Mouse (Mus musculus) heart, embryonic 11.5 days (tissue): ENCODE measurements at regions not wholly inside any gene's neighbourhood (a gene's known extent, or its start where the extent isn't known, plus 50 kb on each side); places are given as distances from the start of the nearest gene placed in this dataset.
"Not testable (repeated sequence)": the region's sequence is repeated elsewhere in the genome, so short reads cannot be mapped to it uniquely, and the experiment has no call there.

ENCODE experiments used
- ATAC-seq: fragments of 200-750 bp; cut with Nextera tagmentation; replicated peaks from 2 replicates; pipeline ENCODE4 v1.8.0; 2017; ENCODE audit warnings: moderate library complexity; ENCODE audit not compliant: insufficient number of reproducible peaks, low FRiP score, low TSS enrichment
- H3K27ac ChIP-seq: fragments of 300-500 bp; sonication (generic); 2 replicates; pipeline ENCODE4 v1.5.1; 2014; ENCODE audit warnings: mild to moderate bottlenecking, low read depth, low read length
- H3K27me3 ChIP-seq: fragments of 300-500 bp; sonication (generic); 2 replicates; pipeline ENCODE4 v1.6.1; 2014; ENCODE audit warnings: mild to moderate bottlenecking, low read length, mixed read lengths; ENCODE audit not compliant: control insufficient read depth, insufficient read depth
- H3K36me3 ChIP-seq: fragments of 300-500 bp; sonication (generic); 2 replicates; pipeline ENCODE4 v1.6.1; 2014; ENCODE audit warnings: mild to moderate bottlenecking, low read length, moderate library complexity, mixed read lengths; ENCODE audit not compliant: control insufficient read depth, insufficient read depth
- H3K4me1 ChIP-seq: fragments of 300-500 bp; sonication (generic); 2 replicates; pipeline ENCODE4 v1.6.1; 2014; ENCODE audit warnings: low read length; ENCODE audit not compliant: control insufficient read depth, insufficient read depth
- H3K4me2 ChIP-seq: fragments of 300-500 bp; sonication (generic); 2 replicates; pipeline ENCODE4 v1.6.1; 2014; ENCODE audit warnings: mild to moderate bottlenecking, moderate library complexity
- H3K4me3 ChIP-seq: fragments of 300-500 bp; sonication (generic); 2 replicates; pipeline ENCODE4 v1.5.1; 2014; ENCODE audit warnings: low read depth, low read length
- H3K9ac ChIP-seq: fragments of 300-500 bp; sonication (generic); 2 replicates; pipeline ENCODE4 v1.6.1; 2014; ENCODE audit warnings: mild to moderate bottlenecking, low read depth, low read length, moderate library complexity
- H3K9me3 ChIP-seq: fragments of 300-500 bp; sonication (generic); replicated peaks from 2 replicates; pipeline ENCODE4 v1.6.1; 2016; ENCODE audit warnings: low read length; ENCODE audit not compliant: control insufficient read depth
- WGBS: fragments of 180-500 bp; shearing (Covaris S2); extraction: QIAGEN DNeasy Blood & Tissue Kit; methylation state at CpG from one replicate; pipeline ENCODE4 v1.1.7; 2014; ENCODE audit not compliant: insufficient replicate concordance; 5-methylcytosine and 5-hydroxymethylcytosine counted together

DNA sequence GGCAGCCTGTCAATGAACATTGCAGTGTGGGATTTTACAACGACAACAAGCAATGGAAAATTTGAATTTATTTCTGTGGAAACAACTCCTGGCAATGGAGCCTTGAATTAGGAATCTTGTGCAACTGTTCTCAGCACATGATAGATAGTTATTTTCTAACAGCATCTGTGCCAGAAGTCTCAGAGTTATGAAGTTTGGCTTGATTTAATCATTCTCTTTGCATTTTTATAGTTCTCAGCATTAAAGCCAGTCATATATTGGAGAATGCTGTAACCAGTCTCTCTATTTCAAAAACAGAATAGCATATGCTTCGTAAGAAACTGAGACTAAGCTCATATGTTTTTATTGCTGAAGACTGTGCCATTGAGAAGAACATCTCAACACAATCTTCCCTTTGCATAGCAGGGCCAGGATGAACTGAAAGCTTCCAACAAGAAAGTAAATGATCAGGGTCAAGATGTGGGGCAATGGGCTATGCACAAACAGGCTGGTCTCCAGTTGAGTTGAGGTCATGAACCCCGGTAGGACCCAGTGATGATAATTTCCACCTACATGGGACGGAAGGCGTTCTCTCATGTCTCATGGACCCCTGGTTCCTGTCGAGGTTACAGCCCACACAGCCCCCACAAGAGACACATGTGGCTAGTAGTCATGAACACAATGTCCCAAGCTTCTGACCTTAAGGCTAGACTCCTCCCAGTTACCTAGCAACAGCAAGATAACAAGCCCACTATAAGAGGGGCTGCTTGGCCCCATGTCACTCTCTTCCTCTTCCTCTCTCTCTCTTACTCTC, 89.0 kb upstream of the Sec61g start:
- 84% methylated on average over 6 of the region's 6 CpGs for WGBS

DNA sequence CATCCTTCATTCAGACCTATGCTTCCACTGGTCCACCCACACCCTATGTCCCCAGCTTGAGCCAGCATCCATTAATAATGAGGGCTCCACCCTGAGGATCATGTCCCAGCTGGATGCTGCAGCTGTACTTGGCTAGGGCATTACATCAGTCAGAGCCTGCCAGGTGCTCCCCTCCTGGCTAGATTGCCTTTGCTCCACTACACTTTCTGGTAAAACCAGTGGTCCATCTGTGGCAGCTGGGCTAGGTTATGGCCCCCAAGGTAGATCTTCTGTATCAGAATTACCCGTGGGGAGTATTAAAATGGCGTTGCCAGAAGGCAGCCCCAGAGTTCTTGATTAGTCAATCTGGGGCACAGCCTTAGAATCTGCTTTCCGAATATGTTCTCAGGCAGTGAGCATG, 94.7 kb upstream of the Sec61g start:
- Histone ChIP-seq H3K9ac (no peak overlapping the region), H3K27me3 (no peaks in the 10 kb centered on the region), H3K9me3 (no peaks in the 10 kb centered on the region), H3K4me1 (no peaks in the 10 kb centered on the region), H3K4me3 (no peak overlapping the region), H3K27ac (no peak overlapping the region), H3K4me2 (no peak overlapping the region), H3K36me3 (no peaks in the 10 kb centered on the region)
- no peak for ATAC-seq
- 72% methylated on average over 3 of the region's 3 CpGs for WGBS

More for the DNA sequence above, 89.0 kb upstream of the Sec61g start:
- Histone ChIP-seq H3K9ac (no peak overlapping the region), H3K27me3 (no peaks in the 10 kb centered on the region), H3K4me2 (no peak overlapping the region), H3K9me3 (no peaks in the 10 kb centered on the region), H3K4me1 (peaks cover 2% of the 10 kb centered on the region; the same call in 1 of the 2 replicates), H3K27ac (no peak overlapping the region), H3K4me3 (no peak overlapping the region), H3K36me3 (no peaks in the 10 kb centered on the region)
- ATAC-seq, result no peak

DNA sequence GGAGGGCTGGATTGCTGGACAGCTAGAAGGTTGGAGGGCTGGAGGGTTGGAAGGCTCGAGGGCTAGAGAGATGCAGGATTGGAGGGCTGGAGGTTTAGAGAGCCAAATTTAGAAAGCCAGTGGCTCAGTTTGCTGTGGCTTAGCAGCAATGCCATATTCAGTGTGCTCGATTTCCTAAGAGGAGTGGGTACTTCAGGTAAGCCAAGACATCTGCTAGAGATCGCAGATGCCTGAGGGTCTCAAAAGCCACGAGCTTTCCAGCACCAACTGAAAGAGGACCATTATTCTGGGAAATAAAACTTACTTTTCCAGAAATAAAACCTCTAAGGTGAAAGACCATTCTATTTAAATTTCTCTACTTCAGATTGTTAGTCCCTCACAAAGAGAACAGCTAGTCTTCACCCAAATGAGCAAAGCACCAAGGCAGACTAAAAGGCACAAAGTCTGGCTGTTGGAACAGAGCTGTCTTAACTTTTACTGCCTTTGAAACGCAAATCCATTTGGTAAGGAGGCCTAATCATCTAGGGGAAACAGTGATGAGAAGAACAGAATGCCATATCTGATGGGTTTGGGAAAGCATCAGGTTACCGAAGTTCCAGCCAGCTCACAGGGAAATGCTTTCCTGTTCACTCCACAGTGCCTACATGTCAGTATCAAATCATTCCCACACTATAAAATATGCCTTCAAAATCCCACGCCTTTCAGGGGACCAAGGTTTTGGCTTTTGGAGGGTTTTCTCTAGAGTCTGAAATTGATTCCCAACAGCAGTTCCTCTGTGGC, 98.3 kb upstream of the Sec61g start:
- WGBS, result 59% methylated on average over 7 of the region's 7 CpGs
- H3K36me3 ChIP-seq, result no peaks in the 10 kb centered on the region
- H3K9ac ChIP-seq, result no peak overlapping the region
- H3K4me2 ChIP-seq, result no peak overlapping the region
- H3K27me3 ChIP-seq, result no peaks in the 10 kb centered on the region
- H3K4me1 ChIP-seq, result no peaks in the 10 kb centered on the region
- H3K9me3 ChIP-seq, result no peaks in the 10 kb centered on the region
- H3K27ac ChIP-seq, result no peak overlapping the region
- no peak overlapping the region for H3K4me3 ChIP-seq
- ATAC-seq, result no peak

DNA sequence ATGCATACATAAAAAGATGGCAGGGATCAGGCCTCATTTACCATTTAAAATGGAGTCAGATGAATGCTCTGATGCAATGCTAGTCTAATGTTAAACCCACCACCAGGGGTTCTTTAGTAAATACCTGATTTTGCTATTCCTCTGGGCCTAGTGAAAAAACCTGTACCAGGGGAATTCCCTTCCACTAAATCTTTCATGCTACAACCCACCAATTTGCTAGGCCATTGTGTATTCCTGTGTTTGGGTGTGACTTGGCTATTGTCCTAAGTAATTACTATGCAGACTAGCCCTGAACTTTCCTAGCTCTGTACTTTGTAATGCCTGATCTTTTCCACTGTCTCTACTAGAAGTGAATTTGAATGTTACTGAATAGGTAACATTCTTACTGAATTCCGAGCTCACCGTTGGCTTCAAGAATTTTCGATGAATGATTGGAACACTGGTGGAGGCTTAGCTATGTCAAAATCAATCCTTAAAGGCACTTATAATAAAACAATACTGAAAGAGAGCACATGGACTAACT, 99.7 kb upstream of the Sec61g start:
- H3K36me3 ChIP-seq, H3K9me3 ChIP-seq, ATAC-seq, H3K27ac ChIP-seq, H3K4me2 ChIP-seq, H3K9ac ChIP-seq, H3K4me3 ChIP-seq, H3K4me1 ChIP-seq, H3K27me3 ChIP-seq: not testable (repeated sequence)
- 92% methylated on average over 3 of the region's 3 CpGs for WGBS

DNA sequence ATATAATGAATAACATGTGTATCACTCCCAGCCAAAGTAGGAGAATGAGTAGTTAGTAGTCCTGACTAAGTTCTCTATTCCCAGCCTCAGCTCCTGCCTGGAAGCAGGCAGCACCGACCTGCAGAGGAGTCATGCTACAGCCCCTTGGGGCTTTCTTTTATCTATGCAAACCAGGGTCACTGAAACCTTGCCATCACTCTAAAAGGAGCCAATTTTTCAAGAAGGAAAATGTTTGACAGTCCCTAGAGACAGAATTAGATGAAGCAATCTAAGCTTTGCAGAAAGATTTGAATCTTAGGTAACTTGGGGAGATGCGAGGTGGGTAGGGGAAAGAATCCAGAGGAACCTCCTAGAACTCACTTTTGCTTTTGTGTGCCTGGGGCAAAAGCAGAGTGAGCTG, 103.5 kb upstream of the Sec61g start:
- Histone ChIP-seq H3K4me1 (no peaks in the 10 kb centered on the region), H3K27me3 (no peaks in the 10 kb centered on the region), H3K9ac (no peak overlapping the region), H3K27ac (no peak overlapping the region), H3K4me3 (no peak overlapping the region), H3K36me3 (no peaks in the 10 kb centered on the region), H3K4me2 (no peak overlapping the region), H3K9me3 (no peaks in the 10 kb centered on the region)
- ATAC-seq, result no peak
- WGBS, result 50% methylated on average over 2 of the region's 2 CpGs

DNA sequence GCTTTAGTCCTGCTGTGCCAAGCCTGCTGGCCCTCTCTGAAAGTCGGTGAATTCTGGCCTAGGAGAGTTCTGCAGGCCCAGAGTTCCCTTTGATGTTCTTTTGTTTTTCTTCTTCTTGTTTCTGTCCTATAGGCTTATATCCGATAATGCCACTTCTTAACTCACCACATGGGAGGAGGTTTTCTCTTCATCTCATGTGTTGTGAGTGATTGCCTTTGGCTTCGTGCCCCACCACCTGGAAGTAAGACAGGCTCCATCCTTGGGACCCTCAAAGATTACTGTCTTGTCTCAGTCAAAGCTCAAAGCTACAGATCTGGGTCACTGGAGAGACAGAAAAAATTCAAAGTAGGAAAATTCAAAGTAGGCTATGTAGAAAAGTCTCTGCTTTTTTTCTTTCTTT, 104.2 kb upstream of the Sec61g start:
- Histone ChIP-seq H3K36me3 (no peaks in the 10 kb centered on the region), H3K9me3 (no peaks in the 10 kb centered on the region), H3K27ac (no peak overlapping the region), H3K4me3 (no peak overlapping the region), H3K4me1 (no peaks in the 10 kb centered on the region), H3K27me3 (no peaks in the 10 kb centered on the region), H3K9ac (no peak overlapping the region), H3K4me2 (no peak overlapping the region)
- no peak for ATAC-seq
- 76% methylated on average over 3 of the region's 3 CpGs for WGBS

DNA sequence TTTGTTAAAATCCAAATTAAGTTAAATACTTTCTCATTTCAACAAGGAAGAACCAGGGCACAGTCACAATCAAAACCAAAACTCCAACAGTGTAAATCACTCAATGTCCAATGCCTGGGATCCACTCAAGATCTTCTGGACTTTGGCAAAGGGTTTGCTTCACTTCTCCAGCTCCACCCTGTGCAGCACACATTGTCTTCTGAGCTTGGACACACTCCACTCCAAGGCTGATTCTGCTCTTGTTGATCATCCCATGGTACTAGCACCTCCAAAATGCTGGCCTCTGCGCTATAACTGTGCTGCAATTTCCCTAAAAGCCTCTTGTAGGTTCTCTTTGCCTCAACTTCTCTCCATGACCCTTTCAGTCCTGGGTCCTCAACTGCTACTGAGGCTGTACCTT, 111.5 kb upstream of the Sec61g start:
- WGBS, result 70% methylated on average over 1 of the region's 1 CpGs
- Histone ChIP-seq H3K9ac (no peak overlapping the region), H3K4me3 (no peak overlapping the region), H3K4me2 (no peak overlapping the region), H3K27ac (no peak overlapping the region), H3K27me3 (no peaks in the 10 kb centered on the region), H3K36me3 (no peaks in the 10 kb centered on the region), H3K4me1 (no peaks in the 10 kb centered on the region), H3K9me3 (no peaks in the 10 kb centered on the region)
- ATAC-seq, result no peak

DNA sequence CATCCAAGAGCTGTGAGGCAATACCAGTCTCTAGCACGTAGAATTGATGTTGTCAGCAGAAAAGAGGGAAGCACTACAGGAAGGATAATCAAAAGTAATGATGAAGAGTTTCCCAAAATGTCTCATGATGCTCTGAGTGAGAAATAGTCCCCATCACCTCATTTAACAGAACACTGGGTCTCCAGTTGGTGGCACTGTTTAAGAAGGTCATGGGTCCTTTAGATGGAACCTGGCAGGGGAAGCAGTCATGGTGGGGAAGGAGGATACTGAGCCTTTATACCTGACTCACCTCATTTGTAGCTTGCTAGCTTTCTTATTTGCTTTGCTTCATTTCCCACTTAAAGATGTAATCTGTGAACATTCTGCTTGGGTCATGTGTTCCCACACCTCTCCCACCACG, 115.4 kb upstream of the Sec61g start:
- ATAC-seq, result no peak
- WGBS, result 68% methylated on average over 2 of the region's 2 CpGs
- Histone ChIP-seq H3K9ac (no peak overlapping the region), H3K4me3 (no peak overlapping the region), H3K4me1 (no peaks in the 10 kb centered on the region), H3K9me3 (no peaks in the 10 kb centered on the region), H3K4me2 (no peak overlapping the region), H3K27ac (no peak overlapping the region), H3K36me3 (no peaks in the 10 kb centered on the region), H3K27me3 (no peaks in the 10 kb centered on the region)
